Mouse (Mus musculus) embryonic facial prominence, embryonic 15.5 days (tissue): ENCODE data around the gene Rd3. TPM values are rescaled to one million over a fixed set of nuclear protein-coding genes. Genes with fewer than 3 reads are reported as not detected.

ENCODE experiments used
- ATAC-seq: fragments of 200-750 bp; cut with Nextera tagmentation; 2 replicates; pipeline ENCODE4 v1.8.0; 2017; ENCODE audit warnings: low read depth, moderate TSS enrichment; ENCODE audit not compliant: insufficient number of reproducible peaks, low FRiP score, low TSS enrichment
- H3K27ac ChIP-seq: fragments of 300-500 bp; sonication (generic); replicated peaks from 2 replicates; pipeline ENCODE4 v1.5.1; 2015; ENCODE audit warnings: mild to moderate bottlenecking, inconsistent platforms
- H3K27me3 ChIP-seq: fragments of 300-500 bp; sonication (generic); 2 replicates; pipeline ENCODE4 v1.6.1; 2015; ENCODE audit warnings: inconsistent platforms
- H3K36me3 ChIP-seq: fragments of 300-500 bp; sonication (generic); 2 replicates; pipeline ENCODE4 v1.6.1; 2015; ENCODE audit warnings: mild to moderate bottlenecking, inconsistent platforms
- H3K4me1 ChIP-seq: fragments of 300-500 bp; sonication (generic); 2 replicates; pipeline ENCODE4 v1.6.1; 2015; ENCODE audit warnings: inconsistent platforms
- H3K4me2 ChIP-seq: fragments of 300-500 bp; sonication (generic); replicated peaks from 2 replicates; pipeline ENCODE4 v1.6.1; 2015; ENCODE audit warnings: mild to moderate bottlenecking, inconsistent platforms
- H3K4me3 ChIP-seq: fragments of 300-500 bp; sonication (generic); replicated peaks from 2 replicates; pipeline ENCODE4 v1.5.1; 2015; ENCODE audit warnings: mild to moderate bottlenecking, inconsistent platforms
- H3K9ac ChIP-seq: fragments of 300-500 bp; sonication (generic); 2 replicates; pipeline ENCODE4 v1.6.1; 2015; ENCODE audit warnings: inconsistent platforms
- H3K9me3 ChIP-seq: fragments of 300-500 bp; sonication (generic); replicated peaks from 2 replicates; pipeline ENCODE4 v1.6.1; 2016; ENCODE audit warnings: inconsistent platforms
- WGBS: fragments of 180-500 bp; shearing (Covaris S2); methylation state at CpG from one replicate; pipeline ENCODE4 v1.1.7; 2015; 5-methylcytosine and 5-hydroxymethylcytosine counted together
- polyA plus RNA-seq: library from polyadenylated mRNA; unstranded; fragments of >200 nt; fragmentation: Nextera tagmentation; extraction: Ambion mirVana; gene quantifications from 2 replicates; pipeline ENCODE4 v1.2.1, GENCODE M21; 2015

The Rd3 gene
- polyA plus RNA-seq, 1 experiment from 2014 or later = 10.1 TPM

DNA sequence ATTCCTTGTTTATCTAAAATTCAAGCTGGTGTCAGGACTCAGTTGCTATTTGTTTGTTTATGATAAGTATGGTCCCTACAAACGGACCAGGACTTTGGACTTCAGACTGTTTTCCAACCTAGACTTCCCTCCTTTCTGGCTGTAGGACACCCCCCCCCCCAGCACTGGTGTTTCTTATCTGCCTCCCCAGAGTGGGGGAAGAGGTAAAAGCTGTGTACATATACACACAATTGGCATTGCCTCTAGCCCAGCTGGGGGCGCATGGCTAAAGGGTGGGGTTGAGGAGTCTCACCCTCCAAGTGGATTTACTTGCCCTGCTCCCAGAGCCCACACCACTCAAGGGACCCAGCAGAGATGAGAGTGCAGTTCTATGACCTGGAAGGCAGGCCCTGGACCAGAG lies 30.3 kb upstream of the Rd3 start:
- H3K9ac ChIP-seq = no peak overlapping the region
- no peak overlapping the region for H3K27ac ChIP-seq
- no peak overlapping the region for H3K4me2 ChIP-seq
- no peak overlapping the region for H3K4me3 ChIP-seq
- no peaks in the 10 kb centered on the region; the same call in 1 of the 2 replicates for H3K27me3 ChIP-seq
- no peaks in the 10 kb centered on the region for H3K36me3 ChIP-seq
- no peaks in the 10 kb centered on the region for H3K4me1 ChIP-seq
- H3K9me3 ChIP-seq = no peaks in the 10 kb centered on the region
- no peak for ATAC-seq
- 94% methylated on average over 2 of the region's 2 CpGs for WGBS

DNA sequence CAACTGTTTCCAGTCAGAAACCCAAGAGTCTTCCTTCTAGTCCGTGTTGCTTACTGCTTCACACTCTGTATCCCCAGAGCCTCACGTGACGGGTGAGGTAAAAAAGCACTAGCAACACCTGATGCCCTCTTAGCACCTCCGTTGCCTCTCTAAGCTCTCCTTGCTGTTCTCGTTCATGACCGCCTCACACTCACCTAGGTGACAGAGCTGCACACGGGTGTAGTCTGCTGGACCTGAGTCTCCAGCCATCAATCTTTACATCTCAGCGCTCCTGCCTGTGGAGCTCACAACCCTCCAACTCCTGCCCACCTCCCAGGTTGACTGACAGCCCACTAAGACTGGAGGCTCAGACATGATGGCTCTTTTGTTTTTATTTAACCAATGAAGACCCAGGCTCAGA lies 29.4 kb upstream of the Rd3 start:
- 71% methylated on average over 8 of the region's 8 CpGs for WGBS
- H3K36me3 ChIP-seq = no peaks in the 10 kb centered on the region
- no peak overlapping the region for H3K27ac ChIP-seq
- no peak overlapping the region for H3K9ac ChIP-seq
- no peaks in the 10 kb centered on the region for H3K4me1 ChIP-seq
- no peaks in the 10 kb centered on the region; the same call in 1 of the 2 replicates for H3K27me3 ChIP-seq
- H3K9me3 ChIP-seq = no peaks in the 10 kb centered on the region
- no peak overlapping the region for H3K4me2 ChIP-seq
- no peak overlapping the region for H3K4me3 ChIP-seq
- no peak for ATAC-seq

DNA sequence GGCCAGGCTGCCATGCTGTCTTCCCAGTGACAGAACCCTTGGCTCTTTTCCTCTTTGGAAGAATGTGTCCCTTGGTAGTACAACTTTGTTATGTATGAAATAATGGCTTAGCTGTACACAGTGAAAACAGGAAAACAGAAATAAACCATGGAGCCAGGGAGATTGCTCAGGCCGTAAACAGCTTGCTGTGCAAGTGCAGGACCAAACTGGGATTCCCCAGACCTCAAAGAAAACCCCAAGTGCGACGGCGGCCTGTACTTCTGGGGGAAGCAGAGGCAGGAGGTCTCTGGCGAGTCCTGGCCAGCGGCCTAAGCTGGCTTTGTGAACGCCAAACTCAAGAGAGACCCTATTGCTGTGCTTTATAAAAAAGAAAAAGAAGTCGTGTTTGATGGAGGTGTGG lies 28.6 kb upstream of the Rd3 start:
- H3K27ac ChIP-seq = no peak overlapping the region
- no peak for ATAC-seq
- 81% methylated on average over 8 of the region's 8 CpGs for WGBS
- no peaks in the 10 kb centered on the region for H3K36me3 ChIP-seq
- no peak overlapping the region for H3K4me3 ChIP-seq
- H3K4me2 ChIP-seq = no peak overlapping the region
- H3K27me3 ChIP-seq = no peaks in the 10 kb centered on the region
- no peaks in the 10 kb centered on the region for H3K4me1 ChIP-seq
- no peaks in the 10 kb centered on the region for H3K9me3 ChIP-seq
- H3K9ac ChIP-seq = no peak overlapping the region

DNA sequence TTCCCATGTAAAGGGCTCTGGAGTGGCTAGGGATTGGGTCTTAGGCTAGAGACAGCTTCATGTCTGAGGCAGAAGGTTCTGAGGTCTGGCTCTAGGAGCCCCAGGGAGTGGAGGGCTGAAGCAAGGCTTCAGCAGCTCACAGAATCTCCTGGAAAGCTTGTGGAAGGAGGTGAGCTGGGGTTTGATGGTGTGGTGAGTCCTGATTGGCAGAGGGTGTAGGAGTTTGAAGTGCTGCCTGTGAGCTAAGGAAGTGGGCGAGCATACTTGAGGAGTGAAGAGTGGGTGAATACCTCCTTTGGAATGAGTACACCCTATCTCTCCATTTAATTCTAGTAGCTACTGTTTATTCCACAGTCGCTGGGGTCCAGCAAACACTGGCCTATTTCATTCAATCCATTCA lies 26.6 kb upstream of the Rd3 start:
- H3K4me1 ChIP-seq = no peaks in the 10 kb centered on the region
- no peak for ATAC-seq
- H3K27ac ChIP-seq = no peak overlapping the region
- no peak overlapping the region for H3K4me2 ChIP-seq
- H3K36me3 ChIP-seq = no peaks in the 10 kb centered on the region
- no peak overlapping the region for H3K9ac ChIP-seq
- H3K9me3 ChIP-seq = no peaks in the 10 kb centered on the region
- no peaks in the 10 kb centered on the region for H3K27me3 ChIP-seq
- no peak overlapping the region for H3K4me3 ChIP-seq
- 57% methylated on average over 2 of the region's 2 CpGs for WGBS

DNA sequence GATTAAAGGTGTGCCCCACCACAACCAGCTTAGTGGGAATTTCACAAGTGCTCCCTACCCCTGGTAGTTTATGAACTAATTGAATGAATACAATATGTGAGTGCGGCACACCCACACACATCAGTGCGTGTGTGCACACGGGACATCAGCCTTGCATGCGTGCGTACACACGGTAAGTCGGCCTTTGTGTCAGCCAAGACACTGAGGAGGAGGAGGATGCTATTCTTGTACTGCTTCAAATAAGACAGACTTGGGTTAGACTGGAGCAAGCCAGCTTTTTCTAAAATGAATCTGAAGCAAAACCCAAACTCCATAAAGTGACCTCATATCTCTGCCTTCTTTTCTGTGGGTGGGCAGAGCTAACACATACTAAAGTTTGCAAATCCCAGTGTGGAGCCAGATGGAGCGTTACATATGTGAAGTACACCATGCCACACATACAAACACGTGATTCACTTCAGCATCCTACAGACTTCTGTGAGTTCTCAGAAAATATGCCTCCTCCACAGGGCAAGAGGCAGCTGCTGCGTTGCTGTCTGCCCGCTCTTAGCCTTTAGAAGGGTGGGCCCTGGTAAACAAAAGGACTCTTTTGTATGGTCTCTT lies 24.3 kb upstream of the Rd3 start:
- Histone ChIP-seq H3K36me3 (no peaks in the 10 kb centered on the region), H3K4me1 (no peaks in the 10 kb centered on the region), H3K9me3 (no peaks in the 10 kb centered on the region), H3K27me3 (no peaks in the 10 kb centered on the region), H3K4me2 (no peak overlapping the region), H3K27ac (no peak overlapping the region), H3K4me3 (no peak overlapping the region), H3K9ac (no peak overlapping the region)
- ATAC-seq = no peak
- WGBS = 86% methylated on average over 11 of the region's 11 CpGs

DNA sequence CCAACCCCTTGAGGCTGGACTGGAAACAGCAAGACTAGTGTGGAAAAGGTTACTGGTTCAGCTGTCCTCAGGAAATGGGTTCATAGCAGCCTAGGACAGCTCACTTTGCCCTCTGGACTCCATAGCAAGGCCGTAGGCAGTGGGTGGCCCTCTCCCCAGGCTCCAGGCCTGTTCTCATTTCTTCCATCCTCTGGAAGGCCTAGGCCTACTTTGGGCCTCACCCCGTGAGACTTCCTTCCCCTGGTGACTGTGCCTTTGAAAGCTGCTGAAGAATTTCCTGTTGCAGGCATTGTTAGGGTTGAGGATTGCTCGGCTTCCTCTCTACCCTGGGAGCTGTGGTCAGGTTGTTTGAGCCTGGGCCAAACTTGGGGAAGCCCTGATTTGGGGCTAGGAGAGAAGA lies 22.1 kb upstream of the Rd3 start:
- Histone ChIP-seq H3K9me3 (no peaks in the 10 kb centered on the region), H3K27ac (no peak overlapping the region), H3K4me1 (no peaks in the 10 kb centered on the region), H3K4me3 (no peak overlapping the region), H3K9ac (no peak overlapping the region), H3K4me2 (no peak overlapping the region), H3K27me3 (no peaks in the 10 kb centered on the region), H3K36me3 (no peaks in the 10 kb centered on the region)
- 54% methylated on average over 3 of the region's 3 CpGs for WGBS
- no peak for ATAC-seq

DNA sequence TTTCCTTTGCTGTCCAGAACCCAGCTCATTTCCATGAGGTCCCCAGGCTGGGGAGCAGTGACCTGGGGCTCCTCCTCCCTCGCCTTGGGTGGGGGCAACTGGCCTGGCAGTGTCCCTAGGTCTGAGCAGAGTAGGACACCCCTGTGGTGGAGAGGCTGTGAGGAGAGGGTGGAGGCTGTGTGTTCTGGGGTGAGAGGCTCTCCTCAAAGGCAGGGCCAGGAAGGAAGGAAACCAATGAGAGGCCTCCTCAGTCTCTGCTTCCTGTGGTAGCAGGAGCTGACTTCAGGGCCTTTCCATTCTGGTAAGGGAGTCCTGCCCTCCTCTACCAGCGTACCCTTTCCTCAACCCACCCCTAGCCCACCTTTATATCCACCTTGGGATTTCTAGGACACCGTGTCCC lies 20.9 kb upstream of the Rd3 start:
- Histone ChIP-seq H3K9ac (no peak overlapping the region), H3K4me1 (no peaks in the 10 kb centered on the region)
- ATAC-seq = no peak

DNA sequence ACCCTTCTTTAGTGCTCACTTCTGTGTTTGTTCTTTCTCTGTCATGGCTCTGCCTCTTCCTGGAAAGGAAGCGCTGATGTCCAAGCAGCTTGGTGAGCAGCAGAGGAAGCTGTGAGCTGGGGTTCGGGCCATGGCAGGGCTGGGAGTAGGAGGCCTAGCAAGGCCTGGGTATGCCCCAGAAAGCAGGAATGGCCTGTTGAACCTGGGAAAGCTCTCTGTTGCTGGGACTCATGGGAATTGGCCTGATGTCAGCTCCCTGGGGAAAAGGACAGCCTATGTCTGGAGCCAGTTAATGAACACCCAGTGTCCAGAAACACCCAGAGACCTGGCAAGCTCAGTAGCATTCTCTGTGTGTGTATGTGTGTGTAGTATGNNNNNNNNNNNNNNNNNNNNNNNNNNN lies 20.3 kb upstream of the Rd3 start:
- Histone ChIP-seq H3K36me3 (no peaks in the 10 kb centered on the region), H3K27me3 (no peaks in the 10 kb centered on the region), H3K27ac (no peak overlapping the region; the same call in 1 of the 2 replicates), H3K9me3 (no peaks in the 10 kb centered on the region), H3K9ac (no peak overlapping the region), H3K4me3 (no peak overlapping the region), H3K4me2 (no peak overlapping the region), H3K4me1 (no peaks in the 10 kb centered on the region)
- no peak for ATAC-seq
- WGBS = 87% methylated on average over 2 of the region's 2 CpGs

More for the DNA sequence above, 20.9 kb upstream of the Rd3 start:
- WGBS = 73% methylated on average over 3 of the region's 3 CpGs
- Histone ChIP-seq H3K4me2 (no peak overlapping the region), H3K4me3 (no peak overlapping the region), H3K36me3 (no peaks in the 10 kb centered on the region), H3K27me3 (no peaks in the 10 kb centered on the region), H3K27ac (no peak overlapping the region; the same call in 1 of the 2 replicates), H3K9me3 (no peaks in the 10 kb centered on the region)

DNA sequence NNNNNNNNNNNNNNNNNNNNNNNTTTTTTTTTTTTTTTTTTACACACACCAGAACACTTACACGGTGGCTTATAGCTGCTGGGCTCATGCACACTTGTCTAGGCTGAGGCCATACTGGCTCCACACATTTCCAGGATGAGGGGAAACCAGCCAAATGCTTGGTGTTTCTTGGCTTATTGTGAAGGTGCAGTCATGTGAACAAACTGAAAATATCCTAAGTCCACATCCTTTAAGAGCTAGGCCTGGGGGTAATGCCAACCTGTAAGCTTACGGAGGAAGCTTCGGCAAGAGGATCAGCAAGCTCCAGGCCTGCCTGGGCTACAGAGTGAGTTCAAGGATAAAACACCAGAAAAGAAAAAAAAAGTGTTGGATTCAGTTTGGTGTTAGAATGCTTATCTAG lies 19.8 kb upstream of the Rd3 start:
- Histone ChIP-seq H3K27ac (no peak overlapping the region), H3K9me3 (no peaks in the 10 kb centered on the region), H3K36me3 (no peaks in the 10 kb centered on the region), H3K27me3 (no peaks in the 10 kb centered on the region), H3K9ac (no peak overlapping the region), H3K4me3 (no peak overlapping the region), H3K4me2 (no peak overlapping the region), H3K4me1 (no peaks in the 10 kb centered on the region)
- 79% methylated on average over 3 of the region's 3 CpGs for WGBS
- ATAC-seq = no peak

DNA sequence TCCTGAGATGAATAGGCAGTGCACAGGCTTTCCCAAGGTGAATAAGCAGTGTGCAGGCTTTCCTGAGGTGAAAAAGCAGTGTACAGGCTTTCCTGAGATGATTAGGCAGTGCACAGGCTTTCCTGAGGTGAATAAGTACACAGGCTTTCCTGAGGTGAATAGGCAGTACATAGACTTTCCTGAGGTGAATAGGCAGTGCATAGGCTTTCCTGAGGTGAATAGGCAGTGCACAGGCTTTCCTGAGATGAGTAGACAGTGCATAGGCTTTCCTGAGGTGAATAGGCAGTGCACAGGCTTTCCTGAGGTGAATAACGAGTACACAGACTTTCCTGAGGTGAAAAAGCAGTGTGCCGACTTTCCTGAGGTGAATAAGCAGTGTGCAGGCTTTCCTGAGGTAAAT lies 16.2 kb upstream of the Rd3 start:
- 0 out of 2 replicates have a peak, but pooled peaks cover 8% of the 10 kb centered on the region for H3K4me1 ChIP-seq
- H3K27me3 ChIP-seq = no peaks in the 10 kb centered on the region
- 53% methylated on average over 2 of the region's 2 CpGs for WGBS

DNA sequence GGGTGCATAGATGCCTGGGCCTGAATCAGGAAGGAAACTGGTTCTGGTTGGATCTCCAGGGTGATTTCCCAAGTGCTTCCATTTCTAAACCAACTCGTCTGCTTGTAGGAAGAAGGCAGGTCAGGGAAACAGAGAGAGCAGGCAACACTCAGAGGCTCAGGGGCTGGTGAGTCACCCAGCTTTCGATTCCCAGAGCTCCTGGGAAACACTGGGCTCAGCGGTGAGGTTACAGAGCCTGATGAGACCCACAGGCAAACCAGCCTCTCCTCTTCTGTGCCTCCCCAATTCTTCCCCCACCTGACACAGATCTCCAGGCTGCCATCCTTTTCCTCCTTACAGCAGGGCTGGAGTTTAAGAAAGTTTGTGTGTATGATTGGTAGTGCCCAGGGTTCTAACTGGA lies 13.8 kb upstream of the Rd3 start:
- no peak overlapping the region for H3K27ac ChIP-seq
- WGBS = 67% methylated on average over 3 of the region's 3 CpGs
- H3K9me3 ChIP-seq = no peaks in the 10 kb centered on the region
- ATAC-seq = no peak
- H3K9ac ChIP-seq = no peak overlapping the region
- no peak overlapping the region for H3K4me3 ChIP-seq
- 0 out of 2 replicates have a peak, but pooled peaks cover 8% of the 10 kb centered on the region for H3K4me1 ChIP-seq
- H3K4me2 ChIP-seq = no peak overlapping the region
- no peaks in the 10 kb centered on the region for H3K27me3 ChIP-seq
- H3K36me3 ChIP-seq = no peaks in the 10 kb centered on the region

More for the DNA sequence above, 16.2 kb upstream of the Rd3 start:
- Histone ChIP-seq H3K4me2 (no peak overlapping the region), H3K4me3 (no peak overlapping the region), H3K9me3 (no peaks in the 10 kb centered on the region), H3K36me3 (no peaks in the 10 kb centered on the region), H3K9ac (no peak overlapping the region), H3K27ac (no peak overlapping the region)
- ATAC-seq = no peak
